Mouse (Mus musculus) inflammation-experienced regulatory T-cells, adult 6 months (primary cell): Measurements from ENCODE around the gene Slc17a7. TPM values are rescaled to one million over a fixed set of nuclear protein-coding genes. Genes with fewer than 3 reads are reported as not detected.

Source experiments
- ATAC-seq: one replicate; pipeline ENCODE4 v1.8.0; 2017
- polyA plus RNA-seq, 3 experiments: library from polyadenylated mRNA; unstranded; fragments of 100-300 nt; shearing (Covaris generic); gene quantifications; one replicate each; pipeline ENCODE4 v1.2.1; 2017

The Slc17a7 gene
- polyA plus RNA-seq, 3 experiments from 2014 or later = 0.16 TPM; not detected in 2

DNA sequence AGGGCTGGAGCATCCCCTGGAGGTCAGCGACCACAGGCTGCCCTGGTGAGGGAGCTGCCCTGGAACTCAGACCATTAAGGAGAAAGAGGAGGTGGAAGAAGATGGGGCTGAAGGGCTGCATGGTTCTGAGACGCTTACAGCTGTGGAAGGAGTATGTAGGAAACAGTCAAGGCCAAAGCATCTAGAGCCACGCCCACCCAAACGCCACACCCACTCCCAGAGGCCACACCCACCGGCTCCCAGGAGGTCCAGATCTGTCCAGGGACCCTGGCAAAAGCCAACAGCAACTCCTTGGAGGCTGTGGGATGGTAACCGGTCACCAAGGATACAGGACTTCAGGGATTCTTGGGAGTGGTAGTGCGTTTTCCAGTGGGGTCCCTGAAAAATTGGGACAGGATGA is 14.8 kb downstream of the Slc17a7 start:
- ATAC-seq = no peak

- ATAC-seq = no peak
Observed at GRCm38 (mm10) chr7:45179469-45179868, 15.7 kb downstream of the Slc17a7 start, which contains the start of gene Gfy. Gene Gfy, minus strand, starts transcription at chr7:45179569.

DNA sequence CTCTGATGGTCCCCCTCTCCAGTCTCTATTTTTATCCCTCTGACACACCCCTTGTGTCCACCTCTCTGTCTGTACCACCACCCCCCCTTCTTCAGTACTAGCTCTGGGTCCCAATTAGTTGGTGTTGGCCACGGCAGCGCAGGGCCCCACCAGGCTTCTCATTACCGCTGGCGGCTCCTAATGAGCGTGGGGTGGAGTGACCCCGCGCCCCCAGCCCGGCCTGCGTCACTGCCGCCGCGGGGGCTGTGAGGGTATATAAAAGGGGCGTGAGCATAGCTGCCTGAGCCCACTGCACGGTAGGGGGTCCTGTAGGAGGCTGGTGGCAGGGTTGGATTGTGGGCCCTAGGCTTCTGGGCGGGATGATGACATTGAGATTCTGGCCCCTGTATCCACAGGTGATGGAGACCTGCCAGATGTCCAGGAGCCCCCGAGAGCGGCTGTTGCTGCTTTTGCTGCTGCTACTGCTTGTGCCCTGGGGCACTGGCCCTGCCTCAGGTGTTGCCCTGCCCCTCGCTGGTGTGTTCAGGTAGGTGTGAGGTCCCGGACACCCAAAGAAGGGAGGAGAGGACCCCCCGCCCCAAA is 17.2 kb downstream of the Slc17a7 start, which contains the start of gene Pth2:
Gene Pth2, plus strand, starts transcription at position 100 of the 582 bp plus-strand sequence.
- no peak for ATAC-seq

GRCm38 (mm10) chr7:45181540-45181939 is 17.8 kb downstream of the Slc17a7 start:
- ATAC-seq = no peak

GRCm38 (mm10) chr7:45182199-45182601 is 18.5 kb downstream of the Slc17a7 start:
- ATAC-seq = peak; percentile 94

DNA sequence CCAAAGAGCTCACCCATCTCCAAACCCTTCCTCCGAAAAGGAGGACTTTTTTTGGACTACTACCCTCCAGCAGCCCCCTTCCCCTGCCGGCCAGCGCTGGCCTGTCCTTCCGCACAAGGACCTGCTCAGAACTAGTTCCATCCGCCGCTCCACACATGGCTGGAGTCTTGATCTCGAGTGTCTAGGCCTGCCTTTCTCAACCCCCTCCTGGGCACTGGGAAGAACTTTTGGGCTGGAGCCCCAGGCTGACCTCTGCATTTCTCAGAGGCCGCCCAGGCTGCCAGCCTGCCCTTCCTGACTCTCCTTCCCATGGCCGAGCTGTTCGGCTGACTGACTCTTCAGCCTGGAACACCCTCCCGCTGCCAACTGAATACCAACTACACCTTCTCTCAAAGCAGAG is 18.9 kb downstream of the Slc17a7 start:
- no peak for ATAC-seq

DNA sequence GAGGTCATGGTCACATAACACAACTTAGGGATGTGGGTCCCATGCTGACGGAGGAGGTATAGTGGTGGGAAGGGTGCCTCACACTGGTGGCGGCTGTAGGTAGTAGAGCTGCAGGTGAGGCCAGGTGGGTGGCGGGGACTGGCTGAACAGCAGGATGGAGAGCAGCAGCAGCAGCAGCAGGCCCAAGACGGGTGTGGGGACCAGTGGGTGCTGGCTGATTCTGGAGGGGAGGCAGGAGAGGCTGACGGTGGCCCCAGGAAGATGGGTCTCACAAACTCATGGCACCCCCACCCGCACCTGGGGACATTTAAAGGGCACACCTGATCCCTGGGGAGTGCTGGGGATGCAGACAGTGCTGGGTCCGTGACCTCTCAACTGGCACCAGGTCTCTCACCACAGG is 19.9 kb downstream of the Slc17a7 start:
- no peak for ATAC-seq

DNA sequence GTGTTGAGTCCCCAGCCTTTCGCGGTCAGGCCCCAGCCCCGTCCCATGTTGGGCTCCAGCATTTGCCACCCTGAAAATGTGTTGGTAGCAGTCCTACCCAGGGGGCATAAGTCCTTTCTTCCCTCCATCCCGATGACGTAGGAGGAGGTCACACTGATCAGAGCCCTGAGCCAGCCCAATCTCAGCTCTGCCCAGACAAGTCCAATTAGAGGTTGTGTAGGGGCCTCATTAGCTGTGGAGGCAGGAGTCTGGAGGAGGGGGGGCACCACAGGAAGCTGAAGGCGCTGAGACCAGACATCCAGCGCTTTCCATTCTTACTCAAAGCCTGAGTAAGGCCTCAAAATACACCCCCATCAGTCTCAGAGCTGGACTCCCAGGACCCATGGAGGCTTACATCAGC is 22.2 kb downstream of the Slc17a7 start:
- ATAC-seq = no peak

GRCm38 (mm10) chr7:45189600-45189999 is 25.9 kb downstream of the Slc17a7 start:
- no peak for ATAC-seq

DNA sequence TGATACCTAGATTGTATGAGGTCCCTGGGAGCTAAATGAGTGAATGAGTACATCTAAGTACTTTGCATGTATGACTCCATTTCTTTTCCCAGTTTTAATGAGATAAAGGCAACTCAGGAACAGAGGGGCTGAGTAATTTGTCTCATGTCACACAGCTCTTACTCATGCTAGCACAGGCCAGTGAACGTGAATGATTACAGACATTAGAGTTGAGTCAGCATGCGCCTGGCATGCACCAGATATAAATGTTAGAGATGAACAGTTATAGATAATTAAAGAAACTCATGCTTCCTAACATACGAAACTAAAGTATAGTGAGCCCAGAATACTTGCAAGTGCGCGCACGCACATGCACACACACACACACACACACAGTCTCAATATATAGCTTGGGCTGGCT is 26.4 kb downstream of the Slc17a7 start:
- ATAC-seq = no peak

- no peak for ATAC-seq
Observed at GRCm38 (mm10) chr7:45191161-45191560, 27.4 kb downstream of the Slc17a7 start.

DNA sequence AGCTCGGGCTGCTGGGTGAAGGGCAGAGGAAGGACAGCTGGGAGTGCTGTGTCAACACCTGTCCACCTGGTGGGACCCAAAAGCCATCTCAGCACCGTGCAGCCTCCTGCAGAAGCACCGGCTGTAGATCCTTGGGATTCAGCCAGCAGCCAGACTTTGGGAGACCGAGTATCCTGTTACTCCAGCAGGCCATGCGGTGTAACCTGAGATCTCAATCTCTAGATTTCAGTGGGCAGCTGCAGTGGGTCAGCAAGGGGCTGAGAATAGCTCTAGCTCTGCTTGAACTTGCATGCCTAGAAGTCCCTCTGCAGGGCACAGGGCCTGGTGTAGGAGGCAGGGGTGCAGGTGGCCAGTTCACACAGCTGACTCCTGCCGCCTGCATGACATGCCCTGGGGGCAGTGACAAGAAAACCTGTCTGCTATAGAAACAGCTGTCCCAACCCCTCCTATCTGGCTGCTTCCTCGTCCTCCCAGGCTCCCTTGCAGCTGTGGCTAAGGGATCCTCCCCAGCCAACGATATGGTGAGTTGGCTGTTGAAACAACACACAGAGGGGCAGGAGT is 28.1 kb downstream of the Slc17a7 start:
- no peak for ATAC-seq

DNA sequence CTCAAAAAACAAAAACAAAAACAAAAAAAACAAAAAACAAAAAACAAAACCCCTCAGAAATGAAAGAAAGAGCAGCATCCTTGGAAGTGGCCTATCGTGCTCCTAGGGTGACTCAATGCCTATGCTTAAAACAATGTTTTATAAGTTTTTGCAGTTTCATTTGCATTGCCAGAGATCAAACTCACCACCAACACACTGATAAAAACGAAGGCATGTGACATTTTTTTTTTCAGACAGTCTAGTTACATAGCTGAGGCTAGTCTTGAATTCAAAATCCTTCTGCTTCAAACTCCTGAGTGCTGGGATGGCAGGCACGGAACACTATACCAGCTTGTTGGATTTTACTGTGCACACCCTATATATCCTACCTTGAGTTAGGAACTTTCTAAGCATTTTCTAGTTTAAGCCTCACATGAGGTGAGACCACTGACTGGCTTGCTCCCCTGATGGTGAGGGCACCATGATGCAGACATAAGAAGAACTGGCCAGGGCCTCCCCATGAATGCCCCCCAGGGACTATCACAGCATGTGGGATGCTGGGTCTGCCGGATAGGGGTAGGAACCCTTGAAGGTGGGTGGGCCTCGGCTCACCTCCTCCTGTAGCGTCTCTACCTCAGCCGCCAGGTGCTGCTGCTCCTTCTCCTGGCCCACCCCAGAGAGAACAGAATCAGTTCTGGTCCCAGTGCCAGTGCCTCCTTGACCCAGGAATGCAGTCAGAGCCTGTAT is 29.0 kb downstream of the Slc17a7 start:
- ATAC-seq = no peak

DNA sequence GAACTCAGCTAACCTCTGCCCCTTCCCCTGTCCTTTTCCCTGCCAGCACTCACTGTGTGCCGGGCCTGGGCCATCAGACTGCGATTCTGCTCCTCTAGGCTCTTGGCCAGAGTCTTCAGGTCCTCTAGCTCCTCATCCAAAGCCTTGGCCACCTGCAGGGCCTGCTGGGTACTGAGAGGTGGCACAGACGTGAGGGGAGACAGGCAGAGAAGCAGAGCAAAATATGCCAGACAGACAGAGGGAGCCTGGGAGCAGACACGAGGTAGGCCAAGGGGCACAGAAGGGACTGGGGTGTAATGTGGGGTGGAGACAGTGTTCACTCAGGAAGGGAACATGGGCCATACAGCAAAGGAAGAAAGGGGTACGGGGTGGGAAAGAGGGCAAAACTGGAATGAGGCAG is 29.7 kb downstream of the Slc17a7 start:
- no peak for ATAC-seq

DNA sequence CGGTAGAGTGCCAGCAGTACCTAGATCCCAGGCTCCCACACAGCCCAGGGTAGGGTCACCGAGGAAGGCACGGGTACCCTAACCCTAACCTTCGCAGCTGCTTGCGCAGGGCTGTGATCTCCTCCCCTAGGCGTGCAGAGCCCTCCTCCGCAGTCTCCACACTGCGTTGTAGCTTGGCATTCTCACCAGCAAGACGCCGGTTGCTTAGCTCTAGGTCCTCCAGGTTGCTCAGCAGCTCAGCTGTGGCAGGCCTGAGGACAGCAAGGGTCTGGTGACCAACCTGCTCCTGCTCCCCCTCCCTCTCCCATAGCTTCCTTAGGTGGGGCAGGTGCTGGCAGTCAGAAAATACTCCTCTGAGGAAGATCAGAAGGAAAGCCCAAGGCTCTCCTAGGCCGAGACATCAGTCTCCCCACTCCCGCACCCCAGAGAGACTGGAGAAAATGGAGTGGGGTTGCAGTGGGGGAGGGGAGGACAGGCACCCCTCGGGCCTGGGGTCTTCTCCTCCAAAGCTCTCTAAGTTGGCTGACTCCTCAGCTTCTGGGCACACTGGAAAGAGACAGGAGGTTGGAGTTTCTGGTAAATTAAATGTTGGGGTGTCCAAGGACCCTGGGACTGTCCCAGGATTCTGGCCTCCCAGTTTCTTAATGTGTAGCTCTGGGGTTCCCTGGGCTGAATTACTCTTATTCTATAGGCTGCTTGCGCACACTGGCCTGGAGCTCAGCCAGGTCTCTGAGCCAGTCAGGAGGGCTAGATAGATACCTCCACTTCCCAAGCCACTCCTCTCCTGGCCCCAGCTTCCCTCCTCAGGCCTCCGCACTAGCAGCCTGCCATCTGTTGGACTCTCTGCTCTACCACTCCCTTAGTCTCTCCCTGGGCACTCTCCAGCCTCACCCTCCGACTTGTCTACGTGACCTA is 30.4 kb downstream of the Slc17a7 start:
- ATAC-seq = no peak

DNA sequence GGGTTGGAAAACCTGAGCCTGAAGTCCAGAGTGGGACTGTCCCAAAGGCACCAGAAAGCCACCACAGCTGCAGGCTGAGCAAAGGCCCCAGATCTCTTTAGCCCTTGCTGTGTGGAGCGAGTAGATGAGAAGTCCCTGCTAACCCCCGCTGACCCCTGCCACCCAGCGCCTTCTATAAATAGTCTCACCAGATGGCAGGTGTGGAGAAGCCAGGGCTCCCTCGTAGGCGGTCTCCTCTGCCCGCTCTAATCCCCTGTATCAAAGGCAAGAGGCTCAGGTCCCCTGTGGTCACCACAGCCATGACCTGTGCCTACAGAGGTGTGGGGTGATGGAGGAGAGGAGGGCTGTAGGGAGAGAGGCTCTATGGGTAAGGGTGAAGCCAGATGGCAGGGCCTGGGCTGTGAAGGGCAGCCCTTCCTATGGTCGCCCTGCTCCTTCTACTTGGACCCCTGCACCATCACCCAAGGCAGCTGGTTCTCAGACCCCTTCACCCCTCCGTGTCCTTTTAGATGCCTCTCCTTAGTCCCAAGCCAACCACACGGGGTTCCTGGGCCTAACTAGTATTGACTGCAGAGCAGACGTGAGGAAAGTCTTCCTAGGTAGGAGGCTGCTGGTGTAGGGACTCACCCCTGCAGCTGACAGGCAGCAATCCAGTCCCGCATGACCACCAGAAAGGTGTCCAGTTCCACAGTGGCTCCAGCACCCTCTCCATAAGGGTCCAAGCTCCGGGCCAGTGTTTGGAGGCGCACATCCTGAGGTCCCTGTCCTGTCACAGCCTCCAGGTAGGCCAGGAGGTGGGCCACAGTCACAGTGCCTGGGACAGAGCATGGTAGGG is 31.8 kb downstream of the Slc17a7 start:
- ATAC-seq = no peak

GRCm38 (mm10) chr7:45196176-45196535 is 32.4 kb downstream of the Slc17a7 start:
- no peak for ATAC-seq

GRCm38 (mm10) chr7:45196994-45197393 is 33.2 kb downstream of the Slc17a7 start:
- ATAC-seq = no peak

DNA sequence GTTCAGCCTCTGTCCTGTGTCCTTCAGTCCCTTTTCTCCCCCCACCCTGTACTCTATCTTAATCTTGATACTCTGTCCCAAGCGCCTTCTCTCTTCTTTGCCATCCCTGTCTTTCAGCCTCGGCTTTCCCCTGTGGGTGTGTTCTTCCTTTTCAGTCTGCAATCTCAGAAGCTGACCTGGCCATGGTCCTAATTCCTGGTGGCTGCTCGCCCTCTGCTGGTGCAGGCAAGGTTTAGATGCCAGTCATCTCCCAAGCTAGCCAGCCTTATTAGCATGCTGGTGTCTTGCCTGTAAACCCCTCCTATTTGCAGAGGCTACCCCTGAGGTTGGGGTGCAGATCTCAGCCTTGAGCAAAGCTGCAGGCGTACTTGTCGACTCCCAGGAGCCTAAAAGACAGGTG is 34.7 kb downstream of the Slc17a7 start:
- peak; percentile 60 for ATAC-seq

DNA sequence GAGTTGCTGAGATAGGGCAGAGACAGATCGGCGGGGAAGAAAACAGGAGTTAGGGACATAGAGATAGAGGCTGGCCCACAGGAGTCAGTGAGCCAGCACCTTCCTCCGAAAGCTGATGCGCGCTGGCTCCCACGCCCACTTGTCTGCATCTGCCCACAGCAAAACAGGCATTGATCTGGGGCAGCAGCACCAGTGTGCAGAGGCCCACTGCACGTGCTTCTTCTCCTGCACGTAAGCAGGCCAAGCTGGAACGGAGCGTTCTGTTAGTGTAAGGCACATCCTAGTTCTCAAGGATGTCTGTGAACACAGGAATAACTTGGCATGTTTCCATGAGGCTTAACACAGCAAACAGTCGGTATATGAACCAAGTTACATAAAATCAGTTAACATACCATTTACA is 35.2 kb downstream of the Slc17a7 start:
- no peak for ATAC-seq

- no peak for ATAC-seq
Observed at GRCm38 (mm10) chr7:45202654-45203053, 38.9 kb downstream of the Slc17a7 start.
